Mouse (Mus musculus) layer of hippocampus, postnatal 10 days (tissue): ENCODE measurements at regions not wholly inside any gene's neighbourhood (a gene's known extent, or its start where the extent isn't known, plus 50 kb on each side); places are given as distances from the start of the nearest gene placed in this dataset.
"Not testable (repeated sequence)": the region's sequence is repeated elsewhere in the genome, so short reads cannot be mapped to it uniquely, and the experiment has no call there.

Experiments
- DNase-seq, 2 experiments: peaks; one replicate each; pipeline ENCODE4 v3.0.0; 2021; ENCODE audit warnings: low spot score in 2 of 2

DNA sequence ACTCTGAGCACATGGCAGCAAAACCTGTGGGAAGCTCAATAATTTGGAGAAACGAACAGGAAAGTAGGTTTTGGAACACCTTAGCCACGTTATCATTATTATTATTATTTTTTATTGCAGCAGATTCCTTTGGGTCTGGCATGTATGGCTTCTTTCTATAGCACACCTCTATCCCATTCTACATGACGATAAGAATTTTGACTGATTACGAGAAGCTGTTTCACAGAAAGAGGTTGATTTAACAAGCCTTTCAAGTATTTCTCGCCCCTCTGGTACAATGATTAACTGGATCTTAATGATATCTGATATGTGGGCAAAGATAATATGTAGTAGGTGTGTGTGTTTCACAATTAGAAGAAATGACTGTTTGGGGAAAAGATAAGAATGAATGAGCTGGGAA lies 191.6 kb downstream of the Wdr20rt start:
- DNase-seq, result no peak

DNA sequence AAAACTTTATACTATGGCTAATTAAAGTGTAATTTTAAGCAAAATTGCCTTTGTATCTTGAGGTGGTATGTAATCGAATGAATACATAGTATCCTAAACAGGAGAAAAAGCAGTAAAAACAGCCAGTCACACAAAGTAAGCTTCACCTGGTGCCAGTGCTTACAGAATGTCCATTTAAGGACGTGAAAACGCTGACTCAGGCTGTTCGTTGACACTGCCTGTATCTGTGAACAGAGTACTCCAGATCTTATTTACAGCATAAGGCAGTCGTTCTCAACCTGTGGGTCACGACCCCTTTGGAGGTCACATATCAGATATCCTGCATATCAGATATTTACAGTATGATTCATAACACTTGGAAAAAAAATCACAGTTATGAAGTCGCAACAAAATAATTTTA lies 194.8 kb downstream of the Wdr20rt start:
- DNase-seq, result no peak

DNA sequence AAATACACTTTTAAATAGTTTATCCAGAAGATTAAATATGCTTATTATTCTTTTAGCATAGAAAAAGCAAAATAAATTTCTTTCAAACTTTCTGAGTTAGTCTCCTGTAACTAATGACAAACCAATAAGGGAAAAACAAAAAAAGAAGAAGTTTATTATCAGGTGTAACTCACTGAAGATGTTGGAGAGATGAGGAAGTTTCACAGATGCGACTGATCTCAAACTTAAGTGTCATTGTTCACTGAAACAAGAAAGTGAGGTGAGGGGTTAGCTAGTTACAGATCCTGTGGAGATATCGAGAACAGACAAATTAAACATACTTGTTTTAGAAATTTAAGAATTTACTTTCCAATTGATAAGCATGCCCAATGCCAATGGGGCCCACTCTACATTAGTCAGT lies 199.2 kb downstream of the Wdr20rt start:
- no peak for DNase-seq

DNA sequence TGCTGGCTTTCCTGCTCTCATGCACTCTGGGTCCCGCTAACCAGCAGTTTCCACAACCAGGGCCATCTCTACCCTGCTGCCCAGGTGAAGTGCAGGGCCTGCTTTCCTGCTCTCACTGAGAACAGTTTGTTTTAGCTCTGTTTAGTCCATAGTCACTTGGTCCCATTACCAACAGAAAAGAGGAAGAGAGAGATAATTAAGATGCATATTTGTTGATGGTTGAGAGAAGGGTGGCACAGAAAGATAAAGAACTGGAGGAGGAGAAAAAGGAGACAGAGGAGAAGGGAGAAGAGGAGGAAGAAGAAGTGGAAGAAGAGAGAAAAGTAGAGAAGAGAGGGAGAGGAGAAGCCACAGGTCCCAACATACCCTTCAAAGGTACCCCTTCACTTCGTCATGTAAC lies 200.1 kb downstream of the Wdr20rt start:
- DNase-seq, result no peak

DNA sequence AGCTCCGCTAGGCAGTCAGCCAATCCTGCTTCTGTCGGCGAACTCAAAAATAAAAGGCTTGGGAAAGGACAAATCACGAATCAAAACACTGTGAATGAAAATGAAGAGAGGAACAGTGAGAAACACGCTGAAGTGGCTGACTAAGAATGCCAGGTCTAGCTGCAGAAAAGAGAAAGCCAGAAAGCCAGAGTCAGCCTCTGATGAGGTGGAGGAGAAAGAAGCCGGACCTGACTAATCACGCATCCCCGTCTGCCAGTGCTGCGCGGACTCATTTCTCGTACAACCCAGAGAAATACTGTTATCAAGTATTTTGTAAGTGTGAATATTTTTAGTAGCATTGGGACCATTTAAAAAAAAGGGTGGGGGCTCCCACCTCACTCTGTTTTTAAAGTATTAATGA lies 201.6 kb downstream of the Wdr20rt start:
- DNase-seq, result no peak

DNA sequence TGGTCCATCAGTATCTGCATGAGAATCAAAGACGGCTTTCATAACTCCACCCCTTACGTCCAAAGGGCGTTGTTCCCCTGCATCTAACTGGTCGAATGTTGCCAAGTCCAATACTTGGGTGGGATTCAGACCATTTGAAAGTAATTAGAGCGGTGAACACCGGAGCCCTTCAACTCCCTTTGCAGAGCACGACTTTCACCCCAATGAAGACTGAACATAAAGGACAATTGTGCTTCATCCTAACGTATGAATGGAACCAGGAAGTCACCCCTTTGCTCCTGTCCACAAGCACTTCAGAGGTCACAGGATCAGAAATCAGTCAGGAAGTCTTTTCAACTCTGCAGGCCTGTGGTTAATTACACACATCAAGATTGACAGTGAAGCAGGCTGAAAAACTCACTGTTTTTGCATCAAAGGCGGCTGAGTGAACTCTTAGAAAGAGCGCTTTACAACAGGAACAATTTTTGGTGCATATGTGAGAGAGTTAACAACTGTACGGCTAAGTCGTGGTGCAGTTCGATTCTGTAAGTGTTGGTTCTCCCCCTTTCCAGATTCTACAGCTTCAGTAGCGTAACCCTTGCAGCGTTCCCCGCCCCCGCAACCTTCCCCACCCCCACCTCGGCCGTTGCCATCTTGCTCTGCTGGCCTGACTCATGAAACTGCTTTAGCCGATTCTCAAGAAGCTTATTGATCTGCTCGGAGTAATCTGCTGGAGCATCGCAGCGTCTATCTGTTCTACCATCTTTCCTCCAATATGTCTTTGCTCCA lies 203.1 kb downstream of the Wdr20rt start:
- DNase-seq, result no peak

DNA sequence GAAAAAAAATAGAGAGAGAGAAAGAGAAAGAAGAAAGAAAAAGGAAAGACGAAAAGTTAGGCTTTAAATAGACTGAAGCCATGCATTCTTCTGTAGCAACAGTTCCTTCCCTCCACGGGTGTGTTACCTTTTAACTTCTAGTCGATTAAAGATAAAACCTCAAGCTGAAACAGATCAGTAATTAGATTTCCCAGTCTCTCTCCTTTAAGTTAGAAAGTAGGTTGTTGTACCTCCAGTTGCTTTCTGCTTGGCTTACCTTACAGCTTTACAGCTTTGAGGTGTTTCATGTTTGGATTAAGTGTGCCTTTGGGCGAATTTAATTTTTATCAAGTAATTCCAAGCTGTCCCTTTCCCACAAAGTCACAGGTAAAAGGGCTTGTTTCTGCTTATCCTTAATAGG lies 225.5 kb downstream of the Wdr20rt start:
- no peak for DNase-seq

DNA sequence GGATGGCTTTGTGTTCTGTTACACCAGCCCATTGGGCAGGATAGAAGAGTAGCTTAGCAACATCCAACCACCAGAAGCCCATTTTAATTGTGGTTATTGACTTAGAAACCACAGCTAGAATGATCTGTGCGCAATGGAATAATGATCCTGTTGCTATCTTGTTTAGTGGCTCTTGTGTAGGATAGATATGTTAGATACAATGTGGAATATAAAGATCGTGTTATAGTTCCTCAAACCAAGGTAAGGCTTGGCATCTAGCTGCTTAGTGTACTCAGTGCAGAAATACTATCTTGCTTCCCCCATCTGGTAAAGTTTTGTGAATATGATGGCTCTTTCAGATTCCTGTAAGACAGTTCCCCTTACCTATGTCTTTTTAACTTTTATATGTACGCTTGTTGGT lies 230.4 kb downstream of the Wdr20rt start:
- DNase-seq, result no peak

DNA sequence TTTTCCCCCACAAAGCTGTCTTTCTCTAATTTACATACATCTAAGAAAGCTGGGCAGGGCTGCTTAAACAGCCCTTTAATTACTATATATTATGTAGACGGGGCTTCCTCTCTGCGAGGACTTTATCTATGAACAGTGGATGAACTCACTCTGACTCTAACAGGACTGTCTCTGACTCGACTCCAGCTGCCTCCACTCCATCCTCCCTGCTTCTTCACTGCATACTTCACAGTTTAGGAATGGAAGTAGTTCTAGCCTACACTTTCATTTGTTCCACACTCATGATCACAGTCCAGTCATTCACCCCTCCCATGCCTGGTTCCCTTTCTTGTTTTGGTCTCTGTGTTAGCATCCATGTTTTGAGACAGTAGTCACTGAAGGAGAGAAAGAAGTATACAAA lies 231.6 kb downstream of the Wdr20rt start:
- DNase-seq, result no peak

DNA sequence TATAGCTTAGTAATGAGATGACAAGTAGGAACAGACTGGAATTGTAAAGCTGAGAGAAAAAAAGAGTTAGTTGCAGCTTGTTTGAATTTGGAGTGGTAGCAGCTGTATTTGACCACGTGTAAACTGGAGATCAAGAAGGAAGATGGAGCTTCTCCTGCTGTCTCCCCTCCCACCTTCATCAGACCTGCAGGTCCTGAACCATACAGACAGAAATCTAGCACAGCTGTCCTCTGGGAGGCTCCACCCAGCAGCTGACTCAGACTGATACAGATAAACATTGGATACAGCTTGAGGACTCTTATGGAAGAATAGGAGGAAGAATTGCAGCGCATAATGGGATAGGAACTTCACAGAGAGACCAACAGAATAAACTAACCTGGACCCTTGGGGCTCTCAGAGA lies 238.9 kb downstream of the Wdr20rt start:
- no peak for DNase-seq

DNA sequence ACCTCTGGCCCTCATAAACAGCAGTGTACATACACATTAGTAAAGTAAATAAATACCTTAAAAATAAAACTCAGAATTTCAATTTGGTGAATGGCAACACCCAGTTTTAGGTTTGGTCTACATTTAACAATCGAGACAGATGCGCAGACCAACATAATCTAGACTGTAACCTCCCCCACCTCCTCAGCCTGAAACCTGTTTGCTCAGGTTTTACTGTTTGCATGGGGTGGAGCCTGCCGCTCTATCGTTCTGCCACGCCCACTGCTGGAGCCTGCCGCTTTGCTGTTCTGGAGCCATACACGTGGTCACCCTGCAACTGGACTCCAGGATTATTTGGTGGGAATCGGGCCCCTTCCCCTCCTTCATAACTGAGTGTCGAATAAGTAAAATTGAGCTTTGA lies 253.4 kb downstream of the Wdr20rt start:
- not testable (repeated sequence) for DNase-seq

DNA sequence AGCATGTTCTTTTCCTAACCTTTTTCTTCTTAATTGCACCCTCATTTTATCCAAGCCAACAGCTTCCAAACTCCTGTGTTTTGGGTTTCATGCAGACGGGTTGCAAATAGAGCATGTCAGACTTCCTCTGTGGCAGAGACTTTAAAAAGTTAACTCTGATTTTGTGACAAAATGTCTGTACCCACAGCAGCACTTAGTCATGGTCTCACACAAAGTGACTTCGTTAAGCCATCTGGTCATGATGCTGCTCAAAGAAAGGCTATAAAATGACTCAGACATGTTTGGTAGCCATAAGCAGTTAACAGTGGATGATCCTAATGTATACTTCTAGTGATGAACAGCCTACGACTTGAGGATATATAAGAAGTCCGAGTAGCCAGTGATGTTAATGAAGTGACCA lies 255.5 kb downstream of the Wdr20rt start:
- no peak for DNase-seq

DNA sequence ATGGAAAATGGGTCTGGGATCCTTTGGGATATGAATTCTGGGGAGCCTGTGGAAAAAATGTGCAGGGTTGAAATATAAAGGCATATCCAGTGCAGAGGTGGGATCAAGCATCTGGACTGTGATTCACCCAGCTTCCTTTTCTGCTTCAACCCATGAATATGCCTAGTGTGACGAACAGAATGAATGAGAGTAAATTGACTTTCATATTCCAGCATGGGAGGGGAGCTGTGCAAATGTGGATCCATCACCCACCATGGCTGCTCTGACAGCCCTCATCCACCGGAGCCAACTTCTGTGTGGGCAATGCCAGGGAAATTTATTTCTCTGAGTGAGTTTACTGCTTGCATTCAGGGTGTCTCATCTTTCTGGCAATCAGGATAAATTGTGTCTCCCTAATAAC lies 265.8 kb downstream of the Wdr20rt start:
- peak in 1 of 2 experiments; percentile 13 for DNase-seq

DNA sequence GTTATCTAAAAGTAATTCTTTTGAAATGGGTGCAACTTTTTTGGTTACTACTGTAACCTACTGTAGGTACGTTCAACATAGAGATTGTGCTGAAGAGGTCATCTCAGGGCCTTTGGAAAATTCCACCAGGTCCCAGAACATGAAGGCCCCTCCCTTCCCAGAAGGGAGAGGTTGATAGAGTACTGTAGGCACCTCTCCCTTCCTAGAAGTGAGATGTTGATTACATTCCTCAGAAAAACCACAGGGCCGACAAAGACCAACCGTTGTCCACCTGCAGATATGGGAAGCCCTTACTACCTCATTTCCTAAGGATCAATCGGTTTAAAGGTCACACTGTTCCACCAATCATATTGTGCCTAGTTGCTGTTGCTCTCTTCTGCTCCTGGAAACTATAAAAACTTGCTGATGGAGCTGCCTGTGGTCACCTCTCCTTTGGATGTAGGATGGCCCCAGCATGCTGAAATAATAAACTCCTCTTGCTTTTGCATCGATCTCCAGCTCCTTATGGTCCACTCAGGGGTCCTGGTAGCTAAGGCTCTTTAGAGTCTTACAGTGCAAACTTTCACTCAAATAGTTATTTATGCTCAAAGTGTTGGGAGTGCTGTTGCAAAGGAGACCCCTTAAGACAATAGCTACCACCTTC lies 269.2 kb downstream of the Wdr20rt start:
- DNase-seq, result no peak

DNA sequence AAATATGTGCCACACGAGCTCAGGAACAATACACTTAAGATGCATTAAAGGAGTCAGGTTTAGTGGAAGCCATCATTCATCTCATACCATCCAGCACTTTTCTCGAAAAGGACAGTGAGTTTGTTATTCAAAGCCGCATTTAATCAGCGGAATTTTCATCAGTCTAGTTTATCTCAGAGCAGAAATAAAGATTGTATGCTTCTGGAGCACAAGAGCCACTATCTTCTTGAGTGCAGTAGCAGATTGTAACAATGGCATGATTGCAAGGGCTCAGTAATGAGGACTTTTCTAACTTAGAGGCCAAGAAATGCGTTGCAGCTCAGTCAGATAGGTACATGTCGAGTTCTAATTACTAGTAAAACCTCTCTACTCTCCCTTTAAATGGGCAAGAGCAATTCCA lies 271.3 kb downstream of the Wdr20rt start:
- no peak for DNase-seq

DNA sequence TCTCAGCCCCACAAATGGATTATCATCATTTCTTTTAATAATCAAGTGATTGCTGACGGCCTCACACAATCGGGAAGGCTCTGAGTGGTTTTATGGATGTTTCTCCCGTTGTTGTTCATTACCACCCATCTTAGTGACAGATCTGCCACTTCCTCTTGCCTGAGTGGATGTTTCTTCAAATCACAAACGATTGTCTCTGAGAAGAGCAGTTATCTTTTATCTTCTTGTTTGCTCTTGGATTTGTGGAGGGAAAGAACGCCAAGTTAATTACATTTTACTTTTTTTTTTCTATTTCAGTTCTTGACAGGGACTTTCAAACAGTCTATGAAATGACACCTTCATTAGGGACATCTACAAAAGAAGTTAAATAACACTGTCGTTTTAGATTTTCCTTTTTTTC lies 272.3 kb downstream of the Wdr20rt start:
- no peak for DNase-seq

DNA sequence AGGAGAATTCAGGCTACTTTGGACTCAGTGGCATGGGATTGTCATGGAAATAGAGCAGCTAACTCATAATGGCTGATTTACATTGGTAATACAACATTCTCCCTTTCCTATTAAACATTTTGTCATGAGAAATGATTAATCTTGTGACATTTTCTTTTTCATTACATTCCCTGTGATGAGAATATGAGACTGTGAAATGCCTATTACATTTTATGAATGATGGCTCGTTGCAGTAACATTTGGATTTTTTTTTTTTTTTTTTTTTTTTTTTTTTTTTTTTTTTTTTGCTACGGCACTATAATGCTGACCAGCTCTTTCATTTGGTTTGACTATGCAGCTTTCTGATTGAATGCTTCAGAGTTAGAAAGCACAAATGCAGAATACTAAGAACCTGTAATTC lies 276.1 kb downstream of the Wdr20rt start:
- DNase-seq, result no peak

DNA sequence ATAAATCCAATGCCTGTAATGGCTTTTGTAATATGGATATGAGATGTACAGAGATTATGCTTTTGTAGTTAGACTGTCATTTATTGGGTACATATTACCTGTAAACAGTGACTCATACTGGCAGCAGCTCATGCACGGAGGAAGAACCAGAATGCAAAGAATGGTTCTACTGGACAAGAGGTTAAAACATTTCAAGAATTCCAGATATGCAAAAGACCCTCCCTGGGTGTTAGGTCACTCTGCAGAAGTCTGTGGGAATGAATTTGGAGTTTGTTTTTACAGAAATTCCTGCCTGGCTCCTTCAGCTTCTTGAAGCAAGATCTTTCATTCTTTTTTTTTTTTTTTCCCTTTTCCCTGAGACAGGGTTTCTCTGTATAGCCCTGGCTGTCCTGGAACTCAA lies 276.7 kb downstream of the Wdr20rt start:
- DNase-seq, result no peak

DNA sequence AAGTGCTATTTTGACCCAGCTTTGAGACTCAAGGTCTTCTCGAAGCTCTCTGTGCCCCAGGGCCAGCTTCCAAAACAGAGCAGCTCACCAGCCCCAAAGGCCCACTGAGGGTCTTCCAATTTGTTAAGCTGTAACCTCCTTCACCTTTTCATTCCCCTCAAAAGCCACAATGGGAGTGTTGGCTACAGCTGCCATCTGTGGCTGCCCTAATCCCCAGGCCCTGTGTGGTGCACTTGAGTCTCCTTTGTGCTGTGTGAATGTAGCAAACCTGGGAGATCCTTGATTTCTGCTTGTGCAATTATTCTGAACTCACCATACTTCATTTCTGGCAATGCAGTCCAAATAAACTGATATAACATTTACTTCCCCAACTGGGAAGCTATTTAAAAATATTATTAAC lies 287.8 kb downstream of the Wdr20rt start:
- DNase-seq, result no peak

DNA sequence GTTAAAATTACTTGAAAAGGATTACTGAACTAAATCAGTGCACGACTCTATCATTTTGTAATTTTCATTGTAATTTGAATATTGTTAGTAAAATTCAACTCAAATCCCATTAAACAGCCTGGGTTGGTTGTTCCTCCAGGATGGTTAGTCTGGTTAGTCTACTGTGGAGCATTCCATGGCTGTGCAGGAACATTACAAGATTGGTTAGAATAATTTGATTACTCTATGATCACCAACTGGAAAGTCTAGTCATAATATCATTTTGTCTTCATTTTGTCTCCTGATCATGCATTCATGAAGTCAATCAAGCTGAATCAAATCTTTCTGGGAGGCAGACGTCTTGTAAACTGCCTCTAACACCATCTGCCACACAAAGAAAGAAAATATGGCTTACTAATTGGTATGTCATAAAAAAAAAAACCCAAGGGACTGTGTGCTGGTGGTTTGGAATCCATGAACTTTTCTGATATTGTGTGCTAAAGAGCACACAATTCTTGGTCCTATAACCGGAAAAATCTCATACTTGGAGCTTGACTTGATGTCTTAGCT lies 308.9 kb downstream of the Wdr20rt start:
- DNase-seq, result no peak

DNA sequence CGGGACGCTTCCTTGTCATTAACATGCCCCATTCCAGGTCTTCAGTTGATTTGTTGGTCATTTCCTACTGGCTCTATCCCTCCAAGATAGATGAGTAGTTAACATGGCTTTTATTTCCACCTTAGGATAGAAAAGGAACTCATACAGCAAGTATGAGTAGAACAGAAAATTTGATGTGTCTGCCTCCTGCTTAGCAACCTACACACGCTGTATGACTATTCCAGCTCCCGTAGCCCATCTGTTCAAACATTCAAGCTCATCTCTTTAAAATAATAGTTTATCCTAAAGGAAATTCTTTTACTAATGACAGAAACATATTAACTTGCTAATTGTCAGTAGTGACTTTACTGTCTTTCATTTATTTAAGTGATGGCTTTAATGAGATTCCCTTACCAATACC lies 323.0 kb downstream of the Wdr20rt start:
- no peak for DNase-seq

DNA sequence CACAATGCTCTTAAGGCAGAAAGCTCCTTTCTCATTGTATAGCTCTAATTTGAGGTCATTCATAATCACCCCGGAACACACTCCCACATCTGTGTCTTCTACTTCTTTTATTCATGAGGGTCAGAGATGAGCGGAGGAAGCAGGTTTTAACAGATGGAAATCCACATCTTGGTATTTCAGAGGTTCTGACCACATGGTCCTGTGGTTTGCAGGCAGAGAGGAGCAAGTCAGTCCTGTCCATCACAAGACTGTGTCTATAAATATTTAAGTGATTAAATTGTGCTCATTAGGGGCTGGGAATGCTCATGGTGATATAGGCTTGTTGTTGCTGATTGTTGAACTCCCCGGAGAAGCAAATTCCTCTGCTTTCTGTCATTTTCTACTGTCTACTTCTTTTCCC lies 326.9 kb downstream of the Wdr20rt start:
- no peak for DNase-seq

DNA sequence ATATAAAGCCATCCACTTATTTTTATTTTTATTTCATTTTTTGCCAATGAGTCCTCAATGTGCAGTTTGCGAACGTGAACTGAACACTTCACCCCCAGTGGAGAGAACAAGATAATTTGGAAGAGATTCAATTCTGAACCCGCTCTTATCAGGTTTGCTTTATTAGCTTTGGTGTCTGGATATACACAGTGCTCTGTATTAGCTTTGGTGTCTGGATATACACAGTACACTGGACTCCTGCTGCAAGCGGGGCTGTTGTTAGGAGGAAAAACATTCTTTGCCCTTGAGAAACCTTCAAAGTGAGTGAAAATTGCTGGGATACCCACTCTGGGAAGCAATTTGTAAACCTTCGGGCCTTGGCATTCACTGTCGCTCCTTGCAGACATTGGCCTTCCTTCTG lies 333.7 kb downstream of the Wdr20rt start:
- no peak for DNase-seq
